Mouse (Mus musculus) E14TG2a.4 (cell line): Measurements from ENCODE around the gene Gstt4.
"Not testable (repeated sequence)": the region's sequence is repeated elsewhere in the genome, so short reads cannot be mapped to it uniquely, and the experiment has no call there.

ENCODE experiments used
- H3K27me3 ChIP-seq: 2 replicates; pipeline ENCODE4 v1.6.1; 2014; ENCODE audit warnings: low read length, control low read depth; ENCODE audit not compliant: insufficient read depth
- H3K36me3 ChIP-seq: 2 replicates; pipeline ENCODE4 v1.6.1; 2014; ENCODE audit warnings: low read length, control low read depth; ENCODE audit not compliant: insufficient read depth
- H3K4me1 ChIP-seq: replicated peaks from 2 replicates; pipeline ENCODE4 v1.6.1; 2014; ENCODE audit warnings: low read depth, low read length, control low read depth
- H3K4me3 ChIP-seq: replicated peaks from 2 replicates; pipeline ENCODE4 v1.5.1; 2014; ENCODE audit warnings: mild to moderate bottlenecking, low read length
- H3K9me3 ChIP-seq: 2 replicates; pipeline ENCODE4 v1.6.1; 2014; ENCODE audit warnings: low read length, control low read depth
- CTCF ChIP-seq: conservative IDR thresholded peaks from 2 replicates; pipeline ENCODE4 v1.5.1; 2014; ENCODE audit warnings: low read length
- NANOG ChIP-seq: IDR thresholded peaks from 2 replicates; pipeline ENCODE4 v1.6.1; 2014; ENCODE audit warnings: borderline replicate concordance, low read length, mixed read lengths
- POU5F1 ChIP-seq: IDR thresholded peaks from 2 replicates; pipeline ENCODE4 v1.6.1; 2014; ENCODE audit warnings: low read length, borderline replicate concordance

The Gstt4 gene

DNA sequence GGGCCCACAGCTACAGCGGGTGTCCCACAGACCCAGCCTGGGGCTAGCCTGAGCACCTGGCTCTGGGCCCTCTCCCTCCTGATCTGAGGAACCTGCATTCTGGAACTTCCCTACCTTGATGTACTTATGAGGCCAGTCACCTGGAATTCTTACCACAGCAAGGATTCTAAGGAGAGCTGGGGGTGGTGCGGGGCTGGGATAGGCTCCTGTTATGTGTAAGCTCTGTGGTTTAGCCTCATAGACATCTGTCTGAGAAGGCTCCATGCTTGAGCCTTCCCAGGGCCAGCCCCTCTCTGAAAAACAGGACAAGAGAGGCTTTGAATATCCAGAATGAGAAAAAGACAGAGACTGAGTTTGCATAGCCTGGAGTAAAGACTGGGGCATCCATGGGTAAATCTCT lies at the start of gene Gstt4:
Gene Gstt4, minus strand, starts transcription at position 101 of the 400 bp plus-strand sequence.
- Histone ChIP-seq H3K4me1 (peaks cover 6% of the 10 kb centered on the region; the same call in 1 of the 2 replicates), H3K9me3 (no peaks in the 10 kb centered on the region), H3K27me3 (0 out of 2 replicates have a peak, but pooled peaks cover 4% of the 10 kb centered on the region), H3K4me3 (no peak within 1 kb of the TSS), H3K36me3 (no peaks in the 10 kb centered on the region)
- TF ChIP-seq POU5F1 = no peak
- TF ChIP-seq NANOG = no peak
- no peak for TF ChIP-seq CTCF

DNA sequence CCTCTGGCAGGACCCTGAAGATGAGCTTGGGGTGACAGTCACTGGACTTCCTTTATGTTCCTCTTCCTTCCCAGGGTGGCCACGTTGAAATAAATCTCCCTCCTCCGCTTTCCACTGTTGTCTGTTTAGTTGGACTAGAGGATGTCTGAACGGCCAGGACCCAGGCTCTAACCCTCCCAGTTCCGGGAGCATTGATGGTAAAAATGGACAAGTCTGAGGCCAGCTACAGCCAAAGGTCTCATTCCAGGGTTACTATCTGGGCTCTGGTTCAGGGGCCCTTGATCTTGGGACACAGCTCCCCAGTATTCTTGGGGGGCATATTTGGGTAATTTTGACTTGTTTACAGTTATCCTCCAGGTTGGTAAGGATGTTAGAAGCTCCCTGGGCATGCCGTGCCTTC lies 39.2 kb upstream of the Gstt4 start:
- no peak for TF ChIP-seq POU5F1
- TF ChIP-seq NANOG = no peak
- TF ChIP-seq CTCF = no peak
- peaks cover 28% of the 10 kb centered on the region for H3K36me3 ChIP-seq
- H3K9me3 ChIP-seq = peaks cover 28% of the 10 kb centered on the region
- no peaks in the 10 kb centered on the region for H3K27me3 ChIP-seq
- H3K4me1 ChIP-seq = peaks cover 45% of the 10 kb centered on the region
- no peak overlapping the region; the same call in 1 of the 2 replicates for H3K4me3 ChIP-seq

DNA sequence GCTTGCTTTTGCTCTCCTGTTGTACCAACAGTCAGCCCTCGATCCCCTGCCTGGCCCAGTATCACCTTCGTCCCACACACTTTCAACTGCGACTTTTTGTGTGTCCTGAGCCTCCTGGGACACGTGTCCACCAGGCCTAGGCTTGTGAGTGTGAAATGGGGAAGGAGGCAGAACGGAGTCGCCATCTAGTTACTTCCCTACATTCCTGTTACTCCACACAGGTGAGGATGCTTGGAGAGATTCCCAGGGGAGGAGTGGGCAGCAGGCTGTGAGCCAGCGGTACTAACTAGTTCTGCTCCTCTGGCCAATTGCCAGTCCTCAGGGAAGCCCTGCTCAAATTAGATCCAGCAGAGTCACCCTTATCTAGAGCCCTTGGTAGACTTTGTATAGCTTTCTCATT lies 38.4 kb upstream of the Gstt4 start:
- Histone ChIP-seq H3K9me3 (peaks cover 28% of the 10 kb centered on the region), H3K4me1 (peaks cover 49% of the 10 kb centered on the region)
- no peak for TF ChIP-seq CTCF
- no peak for TF ChIP-seq NANOG
- TF ChIP-seq POU5F1 = no peak

DNA sequence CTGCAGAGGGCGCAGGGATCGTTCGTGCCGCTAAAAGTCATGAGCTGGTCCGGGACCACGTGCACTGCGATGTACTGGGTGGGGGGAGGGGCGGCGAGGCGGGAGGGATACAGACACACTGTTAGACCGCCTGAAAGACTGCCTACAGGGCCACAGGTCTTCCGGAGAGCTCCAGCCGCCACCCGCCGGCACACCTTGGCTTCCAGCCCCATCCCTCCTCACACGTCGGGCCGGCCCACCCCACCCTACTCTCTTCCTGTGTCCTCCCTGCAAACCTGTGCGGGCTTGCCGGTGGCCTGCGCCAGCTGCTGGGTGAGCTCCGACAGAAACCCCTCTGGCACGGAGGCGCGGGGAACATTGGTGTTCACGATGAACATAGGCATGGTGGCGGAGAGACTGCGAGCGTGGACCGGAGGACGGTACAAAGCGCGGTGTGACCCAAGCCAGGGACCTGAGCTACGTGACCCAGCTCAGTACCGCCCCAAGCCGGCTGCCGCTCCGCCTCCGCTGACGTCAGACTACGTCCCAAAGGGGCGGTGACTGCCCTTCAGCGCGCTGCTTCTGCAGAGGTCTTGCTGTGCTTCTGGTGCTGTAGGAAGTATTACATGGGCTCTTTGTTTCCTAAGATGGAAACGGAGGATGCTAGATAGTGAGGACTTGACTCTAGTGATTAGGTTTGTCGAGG lies 37.6 kb upstream of the Gstt4 start, which contains the start of gene Mif:
Gene Mif, minus strand, starts transcription at position 455 of the 685 bp plus-strand sequence.
- not testable (repeated sequence) for H3K27me3 ChIP-seq
- H3K36me3 ChIP-seq = peaks cover 35% of the 10 kb centered on the region
- H3K4me3 ChIP-seq = peak within 1 kb of the TSS; percentile 90
- peaks cover 55% of the 10 kb centered on the region for H3K4me1 ChIP-seq
- peaks cover 28% of the 10 kb centered on the region for H3K9me3 ChIP-seq

More for the DNA sequence above, 38.4 kb upstream of the Gstt4 start:
- Histone ChIP-seq H3K4me3 (peak overlapping the region; percentile 90), H3K27me3 (no peaks in the 10 kb centered on the region), H3K36me3 (peaks cover 35% of the 10 kb centered on the region)

DNA sequence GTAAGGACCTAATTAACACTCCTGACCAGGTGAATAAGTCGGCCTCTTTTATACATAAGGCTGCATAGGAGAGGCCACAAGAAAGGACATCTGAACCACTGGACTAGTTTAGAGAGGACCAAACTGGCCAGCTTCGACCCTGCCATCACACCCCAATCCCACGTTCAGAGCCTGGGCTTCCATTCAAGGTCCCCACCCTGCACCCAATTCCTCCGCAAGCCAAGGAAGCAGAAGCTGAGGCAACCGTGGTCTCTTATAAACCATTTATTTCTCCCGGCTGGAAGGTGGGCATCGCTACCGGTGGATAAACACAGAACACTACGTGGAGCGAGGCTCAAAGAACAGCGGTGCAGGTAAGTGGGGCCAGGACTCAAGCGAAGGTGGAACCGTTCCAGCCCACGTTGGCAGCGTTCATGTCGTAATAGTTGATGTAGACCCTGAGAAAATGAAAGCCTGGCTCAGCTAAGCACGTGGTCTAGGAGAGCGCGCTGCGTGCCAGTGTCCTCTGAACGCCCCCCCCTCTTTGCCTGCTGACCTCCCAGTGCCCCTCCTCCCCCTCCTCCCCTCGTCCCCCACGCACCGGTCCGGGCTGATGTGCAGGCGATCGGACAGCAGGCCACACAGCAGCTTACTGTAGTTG lies 36.9 kb upstream of the Gstt4 start:
- peaks cover 58% of the 10 kb centered on the region for H3K4me1 ChIP-seq
- no peak for TF ChIP-seq NANOG
- no peak for TF ChIP-seq CTCF
- no peak for TF ChIP-seq POU5F1
- H3K36me3 ChIP-seq = peaks cover 35% of the 10 kb centered on the region
- peaks cover 28% of the 10 kb centered on the region for H3K9me3 ChIP-seq
- H3K27me3 ChIP-seq = no peaks in the 10 kb centered on the region
- H3K4me3 ChIP-seq = peak overlapping the region; percentile 90

DNA sequence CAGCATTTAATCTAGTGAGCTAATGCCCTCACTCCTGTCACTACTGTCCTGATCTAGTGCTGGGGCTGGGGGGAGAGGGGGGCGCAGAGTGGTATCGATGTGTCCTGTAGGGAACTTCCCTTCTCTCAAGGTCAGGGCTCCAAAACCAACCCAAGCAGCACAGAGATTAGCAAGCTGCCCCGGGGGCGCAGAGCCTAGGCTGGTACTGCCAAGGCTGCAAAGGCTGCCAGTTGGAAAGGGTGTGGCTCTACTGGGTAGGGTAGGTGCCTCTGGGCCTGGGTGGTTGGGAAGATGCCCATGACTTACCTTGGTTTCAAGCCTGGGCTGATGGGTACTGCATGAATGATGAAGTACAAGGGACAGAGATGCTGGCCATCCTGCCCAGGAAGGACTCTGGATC lies 35.3 kb upstream of the Gstt4 start:
- no peak for TF ChIP-seq NANOG
- H3K36me3 ChIP-seq = peaks cover 35% of the 10 kb centered on the region
- peaks cover 13% of the 10 kb centered on the region for H3K9me3 ChIP-seq
- peak overlapping the region; percentile 90 for H3K4me3 ChIP-seq
- peaks cover 66% of the 10 kb centered on the region for H3K4me1 ChIP-seq
- no peaks in the 10 kb centered on the region for H3K27me3 ChIP-seq

GRCm38 (mm10) chr10:75856976-75857375 lies 34.6 kb upstream of the Gstt4 start:
- Histone ChIP-seq H3K27me3 (no peaks in the 10 kb centered on the region), H3K9me3 (peaks cover 7% of the 10 kb centered on the region), H3K4me1 (peaks cover 72% of the 10 kb centered on the region), H3K4me3 (peak overlapping the region; percentile 90), H3K36me3 (peaks cover 35% of the 10 kb centered on the region)
- TF ChIP-seq NANOG (no peak), CTCF (no peak), POU5F1 (no peak)

DNA sequence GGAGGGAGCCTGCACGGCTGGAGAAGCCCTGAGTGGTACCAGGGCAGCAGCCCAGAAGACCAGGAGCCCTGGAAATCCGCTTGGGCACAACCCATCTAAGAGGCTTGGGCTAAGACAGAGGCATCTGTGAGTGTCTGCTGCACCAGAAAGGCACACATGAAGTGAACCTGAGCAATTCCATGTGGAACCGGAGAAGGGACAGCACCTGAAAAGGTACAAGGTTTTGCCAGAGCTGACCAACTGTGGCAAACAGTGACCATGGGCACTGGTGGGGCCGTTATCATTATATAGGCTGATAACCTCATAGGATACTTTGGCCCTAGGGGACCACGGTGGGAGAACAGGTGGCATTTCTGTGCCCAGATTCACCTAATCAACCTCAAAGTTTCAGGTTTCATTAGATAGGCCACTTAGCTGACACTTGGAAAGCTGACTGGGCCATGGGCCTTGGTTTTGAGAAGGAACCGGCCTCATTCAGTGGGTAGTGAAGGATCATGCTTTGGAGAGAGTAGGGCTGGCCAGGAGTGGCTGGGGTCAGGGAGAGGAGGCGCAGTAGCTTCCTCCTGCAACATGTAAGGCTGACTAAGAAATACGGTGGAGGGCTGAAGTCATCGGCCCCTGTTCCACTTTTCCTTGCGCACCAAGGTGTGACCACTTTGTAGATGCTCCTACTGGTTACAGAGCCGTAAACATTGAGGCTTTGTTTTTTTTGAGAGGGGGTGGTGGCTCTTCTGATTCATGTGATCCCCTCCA lies 34.0 kb upstream of the Gstt4 start:
- H3K4me1 ChIP-seq = peaks cover 73% of the 10 kb centered on the region
- TF ChIP-seq NANOG = no peak
- no peak for TF ChIP-seq CTCF
- no peak for TF ChIP-seq POU5F1
- no peaks in the 10 kb centered on the region for H3K27me3 ChIP-seq
- H3K4me3 ChIP-seq = no peak overlapping the region
- peaks cover 35% of the 10 kb centered on the region for H3K36me3 ChIP-seq
- H3K9me3 ChIP-seq = peaks cover under 1% of the 10 kb centered on the region; the same call in 1 of the 2 replicates
